Mouse (Mus musculus): ENCODE measurements around the gene Gm7356. TPM values are rescaled to one million over a fixed set of nuclear protein-coding genes. Genes with fewer than 3 reads are reported as not detected.

Gene Gm7356
- polyA plus RNA-seq, 1 experiment, result not detected

Other genes with a start within 250 kb of the Gm7356 start
- gene Afdn, start 243.2 kb downstream of the Gm7356 start, polyA plus RNA-seq (2012; rRNA removed), result 14.6 and 41.9 TPM in 2 replicates
- gene Tcte2, start 241.9 kb downstream of the Gm7356 start, polyA plus RNA-seq (2012; rRNA removed), result 0.44 and 0.65 TPM in 2 replicates
- 0.06 TPM in 1 of 2 replicates, not detected in the other for gene Gm7168, start 55.3 kb downstream of the Gm7356 start, polyA plus RNA-seq (2012; rRNA removed)
- gene Gm7358, start 55.8 kb upstream of the Gm7356 start, polyA plus RNA-seq (2012; rRNA removed), result not detected in 2 replicates
- 11.1 and 43.8 TPM in 2 replicates for gene Dact2, start 200.6 kb upstream of the Gm7356 start, polyA plus RNA-seq (2012; rRNA removed)

Measured in small intestine, adult 2 months (tissue).